Mouse (Mus musculus): ENCODE results near the gene Erc2. TPM values are rescaled to one million over a fixed set of nuclear protein-coding genes. Genes with fewer than 3 reads are reported as not detected.

Gene Erc2
- total RNA-seq, 2 experiments from 2014 or later, result 202 to 240 TPM

DNA sequence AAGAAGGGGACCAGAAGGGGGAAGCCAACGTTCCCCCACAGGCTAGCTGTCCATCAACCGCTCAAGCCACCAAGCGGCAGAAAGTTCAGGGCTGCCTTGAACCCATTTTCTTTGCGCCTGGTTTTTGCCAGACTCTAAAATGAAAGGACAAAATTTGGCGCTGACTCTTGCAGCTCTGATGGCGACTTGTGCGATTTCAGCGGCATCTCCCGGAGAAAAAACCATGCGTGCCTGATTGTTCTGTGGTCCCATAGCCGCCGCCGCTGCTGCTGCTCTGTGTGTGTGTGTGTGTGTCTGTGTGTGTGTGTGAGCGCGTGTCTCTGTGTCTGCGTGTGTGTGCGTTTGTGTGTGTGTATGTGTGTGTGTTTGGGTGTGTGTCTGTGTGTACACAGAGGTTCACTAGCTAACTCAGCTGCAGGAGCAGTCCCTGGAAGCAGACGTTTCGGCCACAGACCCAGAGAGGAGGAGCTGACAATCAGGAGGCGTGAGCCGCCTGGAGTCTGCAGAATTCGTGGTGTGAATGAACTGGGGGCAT, 882.9 kb downstream of the Erc2 start:
- peak in 1 of 2 experiments; percentile 40 for DNase-seq (ENCODE audit: low spot score in 2 of 2)
- intact Hi-C loops (cut with DNase I), result loop anchor here (5.0 to 10.0 kb wide), 3 partner anchors 220 to 500 kb away; no protein-coding TSS in a partner anchor

GRCm38 (mm10) chr14:28505586-28506375, 883.6 kb downstream of the Erc2 start:
- intact Hi-C loops (cut with DNase I), result loop anchor here (5.0 to 10.0 kb wide), 3 partner anchors 221 to 501 kb away; no protein-coding TSS in a partner anchor
- DNase-seq (ENCODE audit: low spot score in 2 of 2), result peak in 1 of 2 experiments; percentile 20

GRCm38 (mm10) chr14:28506376-28506831, 884.2 kb downstream of the Erc2 start:
- DNase-seq (ENCODE audit: low spot score in 2 of 2), result peak in 1 of 2 experiments; percentile 18

GRCm38 (mm10) chr14:28507011-28507410, 884.8 kb downstream of the Erc2 start:
- intact Hi-C loops (cut with DNase I), result loop anchor here (1.0 to 10.0 kb wide), 4 partner anchors 222 to 698 kb away; no protein-coding TSS in a partner anchor

More at GRCm38 (mm10) chr14:28506376-28506831, 884.2 kb downstream of the Erc2 start:
- intact Hi-C loops (cut with DNase I), result loop anchor here (5.0 to 10.0 kb wide), 3 partner anchors 222 to 502 kb away; no protein-coding TSS in a partner anchor

GRCm38 (mm10) chr14:28507471-28507870, 885.2 kb downstream of the Erc2 start:
- intact Hi-C loops (cut with DNase I), result loop anchor here (1.0 to 10.0 kb wide), 4 partner anchors 223 to 698 kb away; no protein-coding TSS in a partner anchor
- peak; percentile 61 to 63 for DNase-seq (ENCODE audit: low spot score in 2 of 2)

More at GRCm38 (mm10) chr14:28507011-28507410, 884.8 kb downstream of the Erc2 start:
- no peak for DNase-seq (ENCODE audit: low spot score in 2 of 2)

DNA sequence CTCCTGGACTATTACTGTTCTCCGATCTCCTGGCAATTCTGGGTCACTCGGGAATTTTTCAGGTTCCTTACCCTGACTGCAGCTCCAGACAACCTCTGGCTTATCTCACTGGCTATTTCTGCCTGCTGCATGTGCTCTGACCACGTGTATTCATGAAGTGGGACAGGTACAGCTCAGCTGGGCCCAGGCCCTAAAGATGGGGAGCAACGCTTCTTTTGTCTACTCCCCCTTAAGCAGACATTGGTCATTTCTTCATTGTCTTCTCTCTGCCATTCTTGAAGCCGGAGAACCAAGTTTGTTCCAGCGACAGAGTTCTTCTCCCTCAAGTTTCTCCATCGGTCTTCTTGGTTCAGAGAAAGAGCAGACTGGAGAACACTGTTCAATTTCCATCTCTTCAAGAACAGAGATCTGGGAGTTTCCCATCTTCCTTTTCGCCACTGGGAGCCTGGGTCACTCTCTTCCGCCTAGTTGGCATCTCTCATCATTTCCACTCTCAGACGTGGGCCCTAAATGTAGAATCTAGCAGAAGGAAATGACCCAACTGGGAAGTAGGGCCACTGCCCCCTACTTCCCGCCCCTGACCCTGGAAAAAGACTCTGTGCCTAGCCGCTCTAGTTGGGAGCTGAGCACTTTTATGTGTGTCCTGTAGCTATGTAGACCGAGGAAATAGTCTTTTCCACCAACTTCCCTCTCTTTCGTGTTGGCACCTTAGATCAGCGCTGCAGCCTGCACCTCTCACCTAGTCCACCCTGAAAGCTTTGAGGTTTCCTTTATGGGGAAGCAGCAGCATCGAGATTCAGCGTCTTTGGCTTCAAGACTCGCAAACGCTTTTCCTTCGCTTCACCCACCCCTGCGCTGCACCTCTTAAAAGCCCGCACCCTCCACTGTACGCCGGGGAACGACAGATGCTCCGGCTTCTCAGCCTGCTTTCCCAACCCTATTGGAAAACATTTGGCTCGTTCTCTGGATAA, 886.3 kb downstream of the Erc2 start:
- peak in 1 of 2 experiments; percentile 10 for DNase-seq (ENCODE audit: low spot score in 2 of 2)
- intact Hi-C loops (cut with DNase I), result loop anchor here (5.0 to 10.0 kb wide), 3 partner anchors 224 to 504 kb away; no protein-coding TSS in a partner anchor

- intact Hi-C loops (cut with DNase I), result loop anchor here (5.0 to 10.0 kb wide), 4 partner anchors 225 to 578 kb away; no protein-coding TSS in a partner anchor
- peak; percentile 14 to 19 for DNase-seq (ENCODE audit: low spot score in 2 of 2)
These were observed 887.5 kb downstream of the Erc2 start for GRCm38 (mm10) chr14:28509441-28510340.

DNA sequence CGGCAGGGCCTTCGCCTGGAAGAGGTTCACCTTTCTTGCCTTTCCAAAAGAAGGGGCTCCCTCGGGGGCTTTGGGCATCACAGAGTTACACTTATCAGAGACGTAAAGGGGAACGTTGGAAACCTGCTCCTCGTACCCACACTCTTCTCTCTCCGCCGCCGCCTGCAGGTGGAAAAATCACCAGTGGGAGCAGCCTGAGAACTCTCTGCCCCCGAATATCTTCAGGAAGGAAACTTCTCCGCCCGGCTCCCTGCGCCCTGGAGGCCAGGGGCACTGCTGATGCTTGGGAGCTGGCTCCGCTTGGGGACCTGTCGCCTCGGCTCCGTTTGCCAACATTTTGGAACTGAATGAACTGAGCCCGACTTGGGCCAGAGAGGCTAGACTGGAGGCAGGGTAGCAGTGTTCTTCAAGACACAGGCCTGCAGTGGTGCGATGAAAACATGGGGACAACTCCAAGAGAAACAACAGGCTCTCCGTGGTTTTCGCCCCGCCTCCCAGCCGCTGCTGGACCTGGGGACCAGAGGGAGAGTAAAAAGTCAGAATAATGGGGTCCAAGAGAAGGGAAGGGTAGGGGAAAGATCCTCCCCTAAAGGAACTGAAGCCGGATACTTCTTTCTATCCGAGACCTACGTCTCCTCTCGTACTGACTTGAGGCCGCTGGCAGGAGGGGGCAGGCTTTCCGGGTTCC, 888.3 kb downstream of the Erc2 start:
- peak; percentile 19 for DNase-seq (ENCODE audit: low spot score in 2 of 2)
- intact Hi-C loops (cut with DNase I), result loop anchor here (5.0 kb wide), 1 partner anchor 577 kb away; no protein-coding TSS in a partner anchor

DNA sequence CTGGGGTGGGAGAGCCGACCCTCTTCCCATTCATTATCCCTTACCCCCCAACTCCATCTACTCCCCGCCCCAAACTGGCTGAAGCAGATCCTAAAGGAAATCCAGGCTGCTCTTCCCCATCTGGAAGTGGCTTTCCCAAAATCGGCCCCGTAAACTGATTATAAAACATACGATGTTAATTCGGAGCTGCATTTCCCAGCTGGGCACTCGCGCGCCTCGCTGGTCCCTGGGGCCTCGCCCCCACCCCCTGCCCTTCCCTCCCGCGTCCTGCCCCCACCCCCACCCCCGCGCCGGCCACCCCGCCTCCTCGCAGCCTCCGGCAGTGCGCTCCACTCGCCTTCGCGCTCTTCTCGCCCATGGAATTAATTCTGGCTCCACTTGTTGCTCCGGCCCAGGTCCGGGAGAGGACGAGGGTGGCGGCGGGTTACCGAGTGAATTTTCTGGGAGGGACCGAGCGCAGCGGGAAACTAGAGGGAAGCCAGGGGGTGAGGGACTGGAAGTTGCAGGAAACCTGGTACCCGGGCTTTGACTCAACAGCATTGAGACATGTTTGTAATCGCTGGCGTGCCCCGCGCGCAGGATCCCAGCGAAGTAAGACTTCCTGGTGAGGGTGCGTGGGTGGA, 888.9 kb downstream of the Erc2 start:
- intact Hi-C loops (cut with DNase I), result loop anchor here (5.0 kb wide), 1 partner anchor 576 kb away; no protein-coding TSS in a partner anchor
- no peak for DNase-seq (ENCODE audit: low spot score in 2 of 2)

DNA sequence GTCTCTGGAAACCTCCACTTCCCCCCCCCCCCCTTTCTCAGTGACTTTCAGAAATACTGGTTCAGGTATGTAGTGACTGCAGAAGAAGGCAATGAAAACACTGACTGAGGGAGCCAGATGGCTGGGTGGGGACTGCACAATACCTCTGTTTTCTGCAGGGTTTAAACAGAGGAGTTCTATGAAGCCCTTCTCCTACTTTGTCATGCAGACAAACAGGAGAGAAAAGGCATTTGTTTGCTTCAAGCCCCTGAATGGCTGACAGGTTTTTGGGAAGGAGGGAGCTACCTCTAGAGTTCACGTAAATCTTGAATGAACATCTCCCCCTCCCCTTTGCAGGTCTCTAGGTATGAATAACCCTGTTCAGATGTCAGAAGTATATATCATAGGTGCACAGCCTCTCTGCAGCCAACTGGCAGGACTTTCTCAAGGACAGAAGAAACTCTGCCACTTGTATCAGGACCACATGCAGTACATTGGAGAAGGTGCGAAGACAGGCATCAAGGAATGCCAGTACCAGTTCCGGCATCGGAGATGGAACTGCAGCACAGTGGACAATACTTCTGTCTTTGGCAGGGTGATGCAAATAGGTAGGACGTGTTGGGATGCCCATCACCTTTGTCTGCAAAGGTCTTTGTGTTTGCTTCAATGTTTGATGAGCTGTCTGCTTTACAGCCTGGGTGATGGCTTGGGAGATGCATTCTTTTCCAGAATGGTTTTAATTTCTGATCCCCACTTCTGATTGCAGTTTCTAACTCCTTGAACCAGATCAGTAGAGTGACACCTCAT, 890.8 kb downstream of the Erc2 start:
- intact Hi-C loops (cut with DNase I), result loop anchor here (5.0 kb wide), 1 partner anchor 574 kb away; no protein-coding TSS in a partner anchor
- no peak for DNase-seq (ENCODE audit: low spot score in 2 of 2)

DNA sequence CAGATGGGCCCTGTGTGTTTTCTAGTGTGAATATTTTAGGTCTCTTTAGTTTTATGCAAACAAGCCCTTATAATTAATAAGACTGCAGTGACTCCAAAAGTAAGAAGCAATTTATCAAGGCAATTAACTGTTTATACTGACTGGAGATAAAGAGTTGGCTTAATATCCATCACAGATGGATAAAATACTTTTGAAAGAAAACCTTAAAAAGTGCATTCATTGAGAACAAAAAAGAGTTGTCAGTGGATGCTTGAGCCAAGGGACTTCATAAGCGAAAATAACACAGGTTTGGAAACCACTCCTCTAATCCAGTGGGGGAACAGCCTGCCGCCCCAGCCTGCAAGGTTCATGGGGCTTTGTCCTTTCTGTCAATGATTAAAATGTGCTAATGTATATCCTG, 891.9 kb downstream of the Erc2 start:
- intact Hi-C loops (cut with DNase I), result loop anchor here (5.0 kb wide), 1 partner anchor 573 kb away; no protein-coding TSS in a partner anchor

DNA sequence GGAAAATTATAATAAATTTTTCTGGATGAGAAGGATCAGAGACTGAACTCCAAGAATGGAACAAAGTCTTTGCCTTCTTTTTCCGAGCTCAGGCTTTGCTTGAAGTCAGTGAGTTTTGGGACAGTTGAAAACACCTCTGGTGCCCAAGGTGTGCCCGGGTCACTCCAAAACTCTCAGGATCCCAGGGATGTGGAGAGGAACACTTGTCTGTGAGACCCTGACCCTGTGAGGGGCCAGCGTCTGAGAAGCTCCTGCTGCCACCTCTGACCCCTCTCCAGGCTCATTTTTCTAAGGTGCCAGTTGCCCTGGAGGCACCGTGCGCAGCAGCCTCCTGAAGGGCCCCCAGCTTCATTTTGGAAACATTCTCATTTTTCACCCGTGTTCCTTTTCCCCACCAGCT, 893.1 kb downstream of the Erc2 start:
- DNase-seq (ENCODE audit: low spot score in 2 of 2), result no peak
- intact Hi-C loops (cut with DNase I), result no loop called here

More for the DNA sequence above, 891.9 kb downstream of the Erc2 start:
- DNase-seq (ENCODE audit: low spot score in 2 of 2), result no peak

DNA sequence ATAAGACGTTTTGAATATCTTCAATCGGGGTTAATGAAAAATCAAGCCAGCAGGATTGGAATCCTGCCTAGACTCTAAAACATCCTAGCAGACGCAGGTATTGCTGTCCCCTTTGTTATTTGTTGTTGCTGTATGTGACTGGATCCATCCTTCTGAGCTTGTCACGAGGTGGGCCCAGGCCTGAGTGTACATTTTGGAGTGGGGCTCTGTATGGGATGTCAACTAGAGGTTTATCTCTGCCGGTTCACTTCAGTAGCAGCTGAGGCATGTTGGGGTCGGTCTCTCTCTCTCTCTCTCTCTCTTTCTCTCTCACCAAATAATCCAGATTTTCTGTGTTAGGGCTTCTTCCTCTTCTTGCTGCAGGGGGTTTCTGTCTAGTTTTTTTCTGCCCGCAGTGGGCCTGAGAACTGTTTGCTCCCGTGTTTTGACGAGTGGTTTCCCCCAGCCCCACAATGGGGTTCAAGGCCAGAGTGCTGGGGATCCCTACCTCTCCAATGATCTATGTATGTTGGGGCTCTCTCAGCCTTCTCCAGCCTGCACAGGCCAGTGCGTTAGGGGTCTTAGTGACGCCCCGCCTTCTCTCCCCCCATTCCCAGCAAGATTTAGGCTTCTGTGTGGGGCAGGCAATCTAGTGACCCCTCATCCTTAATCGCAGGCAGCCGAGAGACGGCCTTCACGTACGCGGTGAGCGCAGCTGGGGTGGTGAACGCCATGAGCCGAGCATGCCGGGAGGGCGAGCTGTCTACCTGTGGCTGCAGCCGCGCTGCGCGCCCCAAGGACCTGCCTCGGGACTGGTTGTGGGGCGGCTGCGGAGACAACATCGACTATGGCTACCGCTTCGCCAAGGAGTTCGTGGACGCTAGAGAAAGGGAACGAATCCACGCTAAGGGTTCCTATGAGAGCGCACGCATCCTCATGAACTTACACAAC, 895.7 kb downstream of the Erc2 start:
- intact Hi-C loops (cut with DNase I), result no loop called here
- no peak for DNase-seq (ENCODE audit: low spot score in 2 of 2)

- DNase-seq (ENCODE audit: low spot score in 2 of 2), result no peak
- intact Hi-C loops (cut with DNase I), result no loop called here
These were observed 898.9 kb downstream of the Erc2 start for GRCm38 (mm10) chr14:28521106-28521505.

GRCm38 (mm10) chr14:28522611-28523010, 900.4 kb downstream of the Erc2 start:
- DNase-seq (ENCODE audit: low spot score in 2 of 2), result no peak
- intact Hi-C loops (cut with DNase I), result no loop called here

Data from left cerebral cortex, postnatal 36 days (tissue).